Mouse (Mus musculus): ENCODE data around the gene Gatad2b. TPM values are rescaled to one million over a fixed set of nuclear protein-coding genes. Genes with fewer than 3 reads are reported as not detected.
"Not testable (repeated sequence)": the region's sequence is repeated elsewhere in the genome, so short reads cannot be mapped to it uniquely, and the experiment has no call there.

Gatad2b gene
- total and polyA plus RNA-seq, 3 experiments = 20.1 to 72.5 (median 54.8) TPM

DNA sequence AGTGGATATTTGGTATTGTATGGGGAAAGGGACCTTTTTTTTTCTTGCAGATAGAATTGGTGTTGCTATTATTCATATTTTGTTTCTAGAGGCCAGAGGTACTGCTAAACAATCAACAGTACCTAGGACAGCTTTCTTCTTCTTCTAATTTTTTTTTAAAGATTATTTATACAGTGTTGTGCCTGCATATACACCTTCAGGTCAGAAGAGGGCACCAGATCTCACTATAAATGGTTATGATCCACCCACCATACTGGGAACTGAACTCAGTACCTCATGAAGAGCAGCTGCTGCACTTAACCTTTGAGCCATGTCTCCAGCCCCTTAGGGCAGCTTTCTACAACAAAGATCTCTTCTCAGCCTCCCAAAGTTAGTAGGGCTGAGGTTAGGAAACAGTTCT lies 20.4 kb downstream of the Gatad2b start:
- no peak for DNase-seq

DNA sequence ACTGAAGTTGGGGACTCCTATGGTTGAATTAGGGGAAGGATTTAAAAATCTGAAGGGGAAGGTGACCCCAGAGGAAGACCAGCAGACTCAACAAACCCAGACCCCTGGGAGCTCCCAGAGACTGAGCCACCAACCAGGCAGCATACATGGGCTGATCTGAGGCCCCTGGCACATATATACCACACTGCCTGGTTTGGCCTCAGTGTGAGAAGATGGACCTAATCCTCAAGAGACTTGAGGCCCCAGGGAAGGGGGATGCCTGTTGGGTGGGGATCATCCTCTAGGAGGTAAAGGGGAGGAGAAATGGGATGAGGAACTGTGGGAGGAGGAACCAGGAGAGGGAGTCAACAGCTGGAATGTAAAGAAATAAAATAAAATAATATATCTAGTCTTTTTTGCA lies 21.3 kb downstream of the Gatad2b start:
- DNase-seq = no peak

DNA sequence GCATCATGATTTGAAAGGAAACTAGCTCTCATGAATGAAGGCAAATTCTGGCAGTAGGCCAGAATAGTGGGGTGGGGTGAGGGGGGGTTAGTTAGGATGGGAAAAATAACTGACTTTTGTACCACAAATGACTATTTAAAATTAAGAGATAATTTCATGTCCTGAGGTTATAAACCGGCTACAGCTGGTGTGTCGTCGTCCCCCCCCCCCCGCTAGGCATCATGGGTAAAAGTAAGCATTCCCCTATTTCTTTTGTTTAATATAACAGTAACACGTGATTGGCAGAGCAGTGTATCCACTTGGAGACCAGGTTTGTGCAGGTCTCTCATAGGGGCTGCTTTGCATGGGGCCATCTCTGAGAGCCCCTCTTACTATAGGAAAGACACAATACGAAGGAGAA lies 29.3 kb downstream of the Gatad2b start:
- no peak for DNase-seq

DNA sequence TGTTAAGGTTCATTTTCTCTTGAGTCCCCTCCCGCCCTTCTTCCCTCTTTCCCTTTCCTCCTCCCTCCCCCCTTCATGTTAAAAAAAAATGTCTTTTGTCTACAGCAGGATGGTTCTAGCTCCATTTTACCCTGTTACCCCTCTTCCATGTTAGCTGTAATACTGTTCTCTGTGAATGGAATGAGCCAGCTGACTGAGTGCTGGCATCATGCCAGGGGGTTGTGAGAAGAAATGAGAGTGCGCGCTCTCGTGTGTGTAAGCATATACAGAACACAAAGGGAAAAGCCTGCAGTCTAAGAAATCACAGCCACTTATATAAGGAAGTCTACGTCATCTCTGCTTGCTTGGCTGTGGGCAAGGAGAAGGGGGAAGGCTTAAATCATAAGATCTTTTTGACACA lies 30.1 kb downstream of the Gatad2b start:
- DNase-seq = peak; percentile 75

DNA sequence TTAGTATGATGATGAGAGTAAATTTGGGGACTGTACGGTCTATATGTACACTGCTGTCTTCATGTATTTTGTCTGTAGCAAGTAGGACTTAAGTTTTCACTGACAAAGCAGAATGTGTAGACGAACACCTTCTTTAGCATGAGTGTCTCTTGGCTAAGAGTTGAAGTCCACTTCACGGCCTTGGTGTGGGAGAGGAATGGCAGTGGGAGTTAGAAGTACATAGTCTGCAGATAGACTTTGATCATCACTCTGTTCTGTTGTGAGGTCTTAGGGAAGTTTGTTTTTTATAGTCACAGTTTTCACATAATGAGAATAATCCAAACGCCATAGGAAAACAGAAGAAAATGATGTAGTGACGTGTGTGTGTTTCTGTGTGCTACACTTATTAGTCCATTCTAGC lies 39.5 kb downstream of the Gatad2b start:
- no peak for DNase-seq

DNA sequence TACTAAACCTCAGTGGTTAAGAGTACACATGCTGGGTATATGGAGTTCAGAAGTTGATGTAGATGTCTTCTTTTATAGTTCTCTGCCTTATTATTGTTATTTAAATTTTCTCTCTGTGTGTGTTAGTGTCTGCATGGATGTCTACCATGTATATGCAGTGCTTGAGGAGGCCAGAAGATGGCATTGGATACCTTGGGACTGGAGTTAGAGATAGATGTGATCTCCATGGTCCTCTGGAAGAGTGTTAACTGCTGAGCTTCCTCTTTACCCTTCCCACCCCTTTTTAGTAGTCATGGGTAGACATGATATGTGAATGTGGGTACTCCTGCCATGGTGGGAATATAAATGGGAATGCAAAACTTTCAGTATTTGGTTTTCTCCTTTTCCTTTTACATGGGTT lies 42.5 kb downstream of the Gatad2b start:
- no peak for DNase-seq

DNA sequence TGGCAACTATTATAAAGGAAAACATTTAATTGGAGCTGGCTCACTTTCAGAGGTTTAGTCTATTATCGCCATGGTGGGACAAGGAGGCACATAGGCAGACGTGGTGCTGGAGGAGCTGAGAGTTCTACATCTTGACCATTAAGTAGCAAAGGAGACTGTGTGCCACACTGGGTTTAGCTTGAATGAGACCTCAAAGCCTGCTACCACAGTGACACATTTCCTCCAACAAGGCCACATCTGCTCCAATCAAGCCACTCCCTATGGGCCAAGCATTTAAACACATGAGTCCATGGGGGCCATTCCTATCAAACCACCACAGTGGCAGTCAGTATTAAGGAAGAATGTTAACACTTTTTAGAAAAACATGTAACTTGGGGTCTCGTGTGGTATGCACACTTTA lies 45.2 kb downstream of the Gatad2b start:
- peak; percentile 20 for DNase-seq

DNA sequence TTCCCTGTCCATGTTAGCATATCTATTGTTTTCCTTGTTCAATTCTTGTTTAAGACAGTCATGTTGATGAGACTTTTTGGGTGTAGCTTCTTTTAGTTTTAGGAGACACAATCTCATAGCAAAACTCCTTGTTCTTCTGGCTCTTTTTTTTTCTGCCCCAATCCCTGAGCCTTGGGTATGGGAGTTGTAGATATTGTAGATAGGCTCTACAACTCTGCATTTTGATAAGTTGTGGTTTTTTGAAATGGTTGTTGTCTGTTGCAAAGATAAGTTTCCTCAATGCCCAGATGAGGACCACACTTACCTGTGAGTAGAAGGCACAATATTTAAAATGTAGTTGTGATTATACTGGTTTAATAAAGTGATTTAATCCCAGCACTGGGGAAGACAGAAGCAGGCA lies 47.2 kb downstream of the Gatad2b start:
- DNase-seq = no peak

DNA sequence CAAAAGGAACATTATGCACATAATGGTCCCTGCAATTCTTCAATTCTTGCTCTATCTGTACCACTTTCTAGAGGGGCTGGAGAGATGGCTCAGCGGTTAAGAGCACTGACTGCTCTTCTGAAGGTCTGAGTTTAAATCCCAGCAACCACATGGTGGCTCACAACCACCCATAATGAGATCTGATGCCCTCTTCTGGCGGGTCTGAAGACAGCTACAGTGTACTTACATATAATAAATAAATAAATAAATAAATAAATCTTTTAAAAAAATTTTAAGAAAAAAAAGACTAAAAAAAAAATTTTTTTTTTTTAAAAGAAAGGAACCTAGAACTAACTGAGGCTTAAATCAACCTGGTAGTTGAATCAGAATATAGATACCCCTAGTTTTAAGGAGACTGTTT lies 49.9 kb downstream of the Gatad2b start:
- DNase-seq = not testable (repeated sequence)

DNA sequence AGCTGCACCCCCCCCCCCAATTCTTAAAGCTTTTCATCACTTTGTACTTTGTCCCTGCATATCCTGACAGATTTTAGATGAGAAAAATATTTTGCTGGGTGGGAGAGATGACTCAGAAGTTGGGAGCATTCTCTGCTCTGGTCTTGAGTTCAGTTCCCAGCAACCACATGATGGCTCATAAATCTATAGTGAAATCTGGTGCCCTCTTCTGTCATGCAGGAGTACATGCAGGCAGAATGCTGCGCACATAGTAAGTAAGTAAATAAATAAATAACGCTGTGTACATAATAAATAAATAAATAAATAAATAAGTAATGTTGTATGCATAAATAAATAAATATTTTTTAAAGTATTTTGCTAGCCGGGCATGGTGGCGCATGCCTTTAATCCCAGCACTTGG lies 54.9 kb downstream of the Gatad2b start:
- no peak for DNase-seq

DNA sequence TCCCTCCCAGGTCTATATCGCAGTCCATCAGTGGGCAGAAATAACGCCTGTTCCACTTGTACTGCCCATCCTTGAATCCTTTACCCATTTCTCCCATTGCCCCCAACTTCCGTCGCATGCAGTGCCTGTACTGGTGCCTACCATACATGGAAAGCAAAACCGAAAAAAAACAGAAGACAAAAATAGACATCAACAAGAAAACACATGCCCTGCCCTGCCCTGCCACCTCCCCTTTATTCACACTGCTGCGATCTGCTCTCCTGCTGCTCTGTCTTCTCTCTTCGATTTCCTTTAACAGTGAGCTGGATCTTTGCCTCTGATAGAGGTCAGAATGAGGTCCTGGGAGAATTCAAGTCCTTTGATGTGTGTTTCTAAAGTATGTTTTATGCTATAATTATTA lies 65.0 kb downstream of the Gatad2b start:
- DNase-seq = no peak

DNA sequence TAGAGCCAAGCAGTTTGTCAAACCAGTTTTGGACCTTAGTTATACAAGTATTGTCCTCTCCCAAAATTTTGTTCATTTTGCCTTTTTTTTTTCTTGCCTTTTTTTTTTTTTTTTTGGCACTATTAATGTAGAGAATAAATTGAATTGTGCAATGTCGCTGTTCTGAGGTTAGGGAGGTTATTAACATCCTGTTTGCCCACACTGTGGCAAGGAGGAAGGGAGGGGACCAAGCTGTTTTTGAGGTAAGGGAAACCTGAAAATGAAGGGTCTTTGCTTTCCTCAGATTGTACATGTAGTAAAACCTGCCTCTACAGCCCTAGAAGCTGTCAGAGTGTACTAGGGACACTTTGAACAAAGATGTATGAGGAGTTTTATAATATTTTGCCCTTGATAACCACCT lies 66.3 kb downstream of the Gatad2b start:
- DNase-seq = no peak

DNA sequence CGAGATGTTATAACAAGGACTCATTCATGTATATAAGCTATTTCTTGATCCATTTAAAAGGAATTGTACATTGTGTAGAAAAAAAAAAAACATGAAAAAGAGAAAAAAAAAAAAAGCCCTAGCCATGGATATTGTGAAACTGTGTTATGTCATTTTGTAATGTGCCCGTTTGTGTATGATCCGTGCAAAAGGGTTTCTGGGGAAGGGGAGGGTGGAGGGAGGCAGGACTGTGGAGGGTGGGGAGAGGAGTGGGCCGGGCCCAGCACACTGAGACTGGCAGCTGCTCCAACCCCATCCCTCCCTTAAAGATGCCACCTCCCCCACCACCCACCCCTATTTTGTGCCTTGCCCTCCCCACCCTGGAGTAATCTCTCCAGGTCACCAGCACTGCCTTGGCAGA lies 68.5 kb downstream of the Gatad2b start:
- no peak for DNase-seq

DNA sequence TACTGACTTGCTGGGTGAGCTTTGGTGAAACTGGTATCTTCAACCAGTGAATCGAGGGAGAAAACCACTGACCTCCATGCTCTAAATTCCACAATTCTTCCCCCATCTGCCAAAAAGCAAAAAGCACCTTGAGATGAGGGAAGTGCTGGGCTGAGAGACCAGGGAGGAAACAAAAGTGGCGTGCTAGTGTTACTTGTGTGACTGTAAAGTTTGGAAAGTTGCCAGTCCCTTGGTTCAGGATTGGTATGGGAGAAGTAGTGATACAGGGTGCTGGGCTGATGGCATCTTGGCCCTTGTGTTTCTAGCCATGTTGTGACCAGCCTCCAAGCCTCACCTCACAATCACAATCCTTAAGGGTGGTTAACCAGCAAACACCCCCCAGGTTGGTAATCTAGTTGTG lies 69.4 kb downstream of the Gatad2b start:
- DNase-seq = no peak

DNA sequence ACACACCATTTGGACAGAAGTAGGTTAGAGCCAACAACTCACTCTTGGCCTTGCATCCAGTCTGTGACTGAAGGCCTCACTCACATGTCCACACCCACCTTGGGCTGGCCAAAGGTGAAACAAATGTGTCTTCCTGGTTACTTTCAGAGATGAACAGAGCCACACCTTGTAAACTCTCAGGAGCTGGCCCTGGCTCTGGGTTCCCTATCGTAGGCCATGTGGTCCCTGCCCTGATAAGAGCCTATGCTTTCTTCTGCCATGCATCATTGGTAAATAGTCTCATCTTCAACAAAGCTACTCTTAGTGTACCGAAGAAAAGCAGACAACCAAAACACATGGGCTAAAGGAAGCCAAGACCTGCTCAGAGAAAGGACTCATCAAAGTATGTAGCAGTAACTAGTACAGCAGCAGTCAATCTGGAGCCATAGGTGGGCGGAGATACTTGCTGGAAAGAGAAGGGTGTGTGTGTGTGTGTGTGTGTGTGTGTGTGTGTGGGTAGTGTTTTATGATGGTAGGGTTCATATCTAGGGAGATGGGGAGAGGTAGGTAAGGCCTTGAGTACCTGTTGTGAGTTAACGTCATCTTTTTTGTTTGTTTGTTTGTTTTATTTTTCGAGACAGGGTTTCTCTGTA lies 74.1 kb downstream of the Gatad2b start:
- DNase-seq = no peak

DNA sequence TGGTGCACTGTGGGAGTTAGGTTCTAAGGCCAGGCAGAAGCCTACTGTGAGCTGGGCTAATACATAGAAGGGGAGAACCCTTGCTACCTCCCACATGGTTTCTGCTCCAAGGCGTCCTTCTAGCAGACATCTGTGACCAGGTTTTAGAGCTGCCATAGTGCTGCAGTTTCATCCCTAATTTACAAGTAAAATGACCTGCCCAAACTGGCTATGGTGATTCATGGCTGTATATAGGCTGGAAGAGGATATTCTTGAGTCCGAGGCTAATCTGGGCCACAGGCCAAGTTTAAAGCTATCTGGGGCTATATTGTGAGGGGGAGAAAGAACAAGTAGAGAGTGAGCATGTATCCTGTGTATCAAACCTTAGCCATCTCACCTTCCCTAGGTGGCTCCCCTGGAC lies 76.1 kb downstream of the Gatad2b start:
- DNase-seq = no peak

DNA sequence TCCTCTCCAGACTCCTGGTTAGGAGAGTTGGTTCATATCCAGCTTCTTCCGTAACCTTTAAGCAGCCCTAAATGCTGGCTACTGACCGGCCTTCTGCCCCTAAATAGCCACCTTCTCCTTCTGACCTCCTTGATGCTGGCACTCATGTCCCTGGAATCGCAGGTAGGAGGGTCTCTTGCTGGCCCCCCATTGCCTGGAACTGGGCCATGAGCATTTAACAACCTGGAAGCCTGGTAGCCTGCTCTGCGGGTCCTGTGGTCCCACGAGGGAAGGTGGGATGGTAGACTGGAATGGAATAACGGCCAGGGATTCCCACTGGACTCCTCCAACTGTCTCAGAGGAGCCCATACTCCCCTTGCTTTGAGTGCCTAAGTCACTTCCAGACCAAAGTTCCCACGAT lies 78.9 kb downstream of the Gatad2b start:
- DNase-seq = no peak

DNA sequence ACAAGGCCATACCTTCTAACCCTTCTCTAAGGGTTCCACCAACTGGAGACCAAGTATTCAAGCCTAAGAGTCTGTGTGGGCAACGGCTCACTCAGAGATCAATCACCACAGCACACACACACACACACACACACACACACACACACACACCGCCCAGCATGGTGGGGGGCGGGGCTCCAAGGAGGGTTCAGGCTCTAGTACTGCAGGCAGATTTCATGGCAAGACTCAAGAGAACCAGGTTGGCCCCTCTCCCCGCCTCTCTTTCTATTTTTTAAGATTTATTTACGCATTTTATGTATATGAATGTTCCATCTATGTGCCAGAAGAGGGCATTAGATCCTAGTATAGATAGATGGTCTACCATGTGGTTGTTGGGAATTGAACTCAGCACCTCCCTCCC lies 79.8 kb downstream of the Gatad2b start:
- no peak for DNase-seq

DNA sequence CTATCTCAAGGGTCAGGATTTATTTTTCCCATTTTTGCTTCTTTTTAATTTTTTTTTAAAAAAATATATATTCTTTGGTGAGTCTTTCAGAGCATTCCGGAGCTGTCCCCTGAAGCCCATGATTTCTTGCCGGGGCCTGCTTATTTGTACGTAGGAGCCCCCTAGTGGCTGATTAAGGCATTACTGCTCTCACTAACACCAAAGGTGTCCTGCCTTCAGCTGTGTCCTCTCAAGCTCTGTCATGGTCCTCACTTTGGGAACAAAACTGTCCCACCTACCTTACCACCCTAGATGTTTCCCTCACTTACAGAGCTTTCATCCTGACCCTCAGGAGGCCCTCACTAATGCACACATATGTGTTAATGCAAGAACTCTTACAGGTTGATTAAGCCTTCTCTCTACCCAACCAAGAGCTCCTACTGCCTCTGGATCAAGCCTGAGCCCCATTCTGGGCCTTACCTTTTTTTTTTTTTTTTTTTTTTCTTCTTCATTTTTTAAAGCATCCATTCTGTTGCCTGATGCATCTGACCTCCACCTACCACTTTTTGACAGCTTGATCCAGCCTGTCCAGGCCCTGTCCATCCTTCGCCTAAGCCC lies 80.6 kb downstream of the Gatad2b start:
- DNase-seq = peak; percentile 82

DNA sequence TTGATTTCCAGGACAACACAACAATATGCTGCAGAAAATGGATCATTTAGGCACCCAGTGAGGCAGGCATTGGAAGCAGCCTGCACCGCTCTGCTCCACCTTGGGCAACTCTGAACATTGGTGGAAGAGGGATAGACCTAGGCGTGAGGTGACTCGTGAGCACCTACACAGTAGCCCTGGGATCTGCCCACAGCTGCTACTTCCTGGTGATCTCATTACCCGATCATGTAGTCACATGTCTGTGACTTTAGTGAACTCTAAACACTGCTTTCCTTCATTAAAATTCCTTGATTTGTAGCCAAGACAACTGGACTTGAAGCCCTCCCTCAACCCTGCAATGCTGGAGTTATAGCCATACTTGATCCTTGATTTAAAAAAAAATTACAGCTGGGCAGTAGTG lies 81.4 kb downstream of the Gatad2b start:
- DNase-seq = peak; percentile 25

DNA sequence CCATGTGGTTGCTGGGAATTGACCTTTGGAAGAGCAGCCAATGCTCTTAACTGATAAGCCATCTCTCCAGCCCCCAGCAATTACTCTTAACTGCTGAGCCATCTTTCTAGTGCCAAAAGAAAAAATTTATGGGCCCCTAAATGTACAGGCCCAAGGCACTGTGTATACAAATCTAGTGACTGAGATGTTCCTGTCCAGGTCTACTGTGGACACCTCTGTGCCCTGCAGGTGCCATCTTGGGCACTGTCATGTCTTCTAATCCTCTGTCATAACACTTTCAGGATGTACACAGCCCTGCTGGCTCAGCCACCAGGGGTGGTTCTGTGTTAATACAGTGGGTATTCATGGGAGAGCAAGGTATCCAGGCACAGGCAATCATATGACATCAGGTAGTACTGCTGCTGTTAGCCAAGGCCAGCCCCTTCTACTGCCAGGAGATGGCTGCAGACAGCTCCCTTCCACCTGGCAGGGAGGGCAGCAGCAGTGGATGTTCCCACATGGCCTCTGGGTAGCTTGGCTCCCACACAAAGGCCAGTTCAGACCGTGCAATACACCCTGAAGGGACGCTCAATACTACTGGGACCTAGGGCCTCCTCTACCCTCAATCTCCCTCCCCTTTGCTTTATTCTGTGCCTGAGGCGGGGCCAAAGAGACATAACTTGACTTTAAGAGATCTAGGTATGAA lies 82.7 kb downstream of the Gatad2b start:
- DNase-seq = no peak

DNA sequence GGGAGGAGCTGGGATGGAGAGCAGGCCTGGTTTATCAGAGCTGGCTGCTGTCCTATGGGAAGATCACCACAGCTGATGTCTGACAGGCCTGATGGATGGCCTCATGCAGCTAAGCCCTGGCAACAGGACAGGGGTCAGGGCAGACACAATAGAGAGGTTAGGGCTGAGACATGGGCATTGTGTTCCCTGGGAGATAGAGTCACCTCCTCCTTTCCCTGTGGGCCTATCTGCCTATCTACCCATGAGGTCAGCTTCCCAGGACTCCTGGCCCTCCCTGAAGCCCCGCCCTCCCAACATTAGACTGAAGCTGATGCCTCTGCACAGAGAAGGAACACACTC lies 83.2 kb downstream of the Gatad2b start:
- DNase-seq = peak; percentile 61

DNA sequence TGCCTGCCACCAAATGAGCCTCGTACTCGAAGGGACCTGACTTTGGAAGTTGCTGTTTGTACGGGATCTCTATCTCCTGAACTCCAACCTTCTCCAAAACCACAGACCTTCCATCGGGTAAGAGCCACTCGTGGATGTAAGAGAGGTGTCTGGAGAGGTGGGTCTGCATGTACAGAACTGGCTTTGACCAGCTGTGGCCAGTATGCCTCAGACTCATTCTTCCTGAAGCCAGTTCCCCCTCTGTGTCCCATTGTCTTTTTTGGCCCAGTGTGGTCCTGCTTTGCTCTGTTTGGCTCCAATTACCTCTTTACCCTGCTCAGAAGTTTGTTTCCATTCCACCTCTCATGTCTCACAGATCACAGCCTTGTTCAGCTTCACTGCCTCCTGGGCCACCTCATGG lies 85.5 kb downstream of the Gatad2b start:
- DNase-seq = no peak

DNA sequence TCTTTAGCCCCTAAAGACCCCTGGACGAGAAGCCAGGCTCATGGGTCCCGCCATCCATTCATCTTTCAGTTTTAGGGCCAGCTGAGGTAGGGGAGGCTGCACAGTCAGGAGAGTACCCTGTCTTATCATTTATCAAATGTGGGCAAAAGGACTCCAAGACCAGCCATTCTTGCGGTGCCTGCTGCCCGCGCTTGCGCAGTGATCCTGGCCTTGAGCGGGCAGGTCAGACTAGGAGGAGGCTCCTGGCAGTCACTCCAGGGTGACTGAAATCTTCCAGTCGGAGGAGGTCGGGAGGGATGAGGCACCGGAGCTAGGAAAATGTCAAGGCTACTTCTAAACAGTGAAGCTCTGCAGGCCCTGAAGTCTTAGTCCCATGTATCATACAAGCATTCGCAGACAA lies 88.7 kb downstream of the Gatad2b start:
- peak; percentile 92 for DNase-seq
